Mouse (Mus musculus): ENCODE measurements around the gene Hist1h2bb. TPM values are rescaled to one million over a fixed set of nuclear protein-coding genes. Genes with fewer than 3 reads are reported as not detected.
A peak's percentile ranks its signal among the peaks of the same experiment; 100 is the strongest.
"Not testable (repeated sequence)": the region's sequence is repeated elsewhere in the genome, so short reads cannot be mapped to it uniquely, and the experiment has no call there.

Hist1h2bb gene
- total and polyA plus RNA-seq, 3 experiments = 0.53 to 2,852 (median 54.6) TPM

GRCm38 (mm10) chr13:23749563-23750121 lies 3.1 kb downstream of the Hist1h2bb start:
- H3K36me3 ChIP-seq (replicated peaks in 1 of 2; ENCODE audit: control insufficient read depth in 1 of 2, insufficient read depth in 1 of 2, low read length in 1 of 2) = no peaks in the 10 kb centered on the region
- dilution Hi-C loops (cut with MboI; ENCODE audit: extremely low pct_ligation_motif_present, extremely low pct_unique_long_range_greater_than_20kb, low sequenced_read_pairs) = loop anchor here (10.0 kb wide), 1 partner anchor 55 kb away; the partner anchor contains the start of genes Hist1h1t and Hist1h4c

DNA sequence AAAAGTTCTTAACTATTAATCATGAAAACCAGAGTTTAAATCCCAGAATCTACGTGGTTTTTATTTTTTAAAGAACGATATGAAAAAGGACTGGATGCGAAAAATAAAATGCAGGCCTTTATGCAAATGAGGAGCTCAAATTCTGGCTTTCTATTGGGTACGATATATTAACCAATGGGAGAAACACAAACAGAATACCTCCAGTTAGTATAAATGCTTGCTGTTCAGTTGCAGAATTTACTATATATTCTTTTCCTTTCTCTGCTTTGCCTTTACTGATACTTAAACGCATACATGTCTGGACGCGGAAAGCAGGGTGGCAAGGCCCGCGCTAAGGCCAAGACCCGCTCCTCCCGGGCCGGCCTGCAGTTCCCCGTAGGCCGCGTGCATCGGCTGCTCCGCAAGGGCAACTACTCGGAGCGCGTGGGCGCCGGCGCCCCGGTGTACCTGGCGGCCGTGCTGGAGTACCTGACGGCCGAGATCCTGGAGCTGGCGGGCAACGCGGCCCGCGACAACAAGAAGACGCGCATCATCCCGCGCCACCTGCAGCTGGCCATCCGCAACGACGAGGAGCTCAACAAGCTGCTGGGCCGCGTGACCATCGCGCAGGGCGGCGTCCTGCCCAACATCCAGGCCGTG lies 4.4 kb downstream of the Hist1h2bb start, which contains the start of gene Hist1h2ab:
TSS of gene Hist1h2ab (plus strand) at position 288 of the 639 bp plus-strand sequence.
- H3K27ac ChIP-seq (ENCODE audit: insufficient read depth, low read depth) = peak within 1 kb of the TSS; percentile 95
- H3K9ac ChIP-seq (ENCODE audit: insufficient read depth, low read depth) = peak within 1 kb of the TSS; percentile 84
- H3K36me3 ChIP-seq (replicated peaks in 1 of 2; ENCODE audit: control insufficient read depth in 1 of 2, insufficient read depth in 1 of 2, low read length in 1 of 2); H3K27me3 ChIP-seq (replicated peaks); H3K79me2 ChIP-seq (replicated peaks; ENCODE audit: control insufficient read depth, extremely low read depth, insufficient read depth, poor library complexity, severe bottlenecking); dilution Hi-C loops (cut with MboI; ENCODE audit: extremely low pct_ligation_motif_present, extremely low pct_unique_long_range_greater_than_20kb, low sequenced_read_pairs); H3K9me3 ChIP-seq (replicated peaks; ENCODE audit: low read length): not testable (repeated sequence)
- H3K4me3 ChIP-seq (replicated peaks in 1 of 3; ENCODE audit: low read depth in 2 of 3, low read length in 2 of 3, poor library complexity in 1 of 3) = peak within 1 kb of the TSS in 2 of 3 experiments; percentile 34 to 40
- peak within 1 kb of the TSS; percentile 70; the same call in 1 of the 2 replicates for H3K4me2 ChIP-seq (ENCODE audit: insufficient read depth, low read depth, poor library complexity, severe bottlenecking)
- peaks cover 0 to 34% of the 10 kb centered on the region in 2 experiments; a peak in 2 of 4 replicates for H3K4me1 ChIP-seq (ENCODE audit: control insufficient read depth in 1 of 2, insufficient read depth in 2 of 2)
- peak; percentile 99 for TF ChIP-seq POLR2A (IDR thresholded peaks at IDR 0.05; ENCODE audit: low read depth, low read length)
- peak; percentile 90 for TF ChIP-seq TCF12 (IDR thresholded peaks at IDR 0.05; ENCODE audit: low read depth, low read length)
- TF ChIP-seq HCFC1 (IDR thresholded peaks at IDR 0.05; ENCODE audit: low read depth, low read length) = peak; percentile 59
- peak; percentile 99 for TF ChIP-seq NELFE (IDR thresholded peaks at IDR 0.05; ENCODE audit: low read depth, low read length)
- peak; percentile 99 for TF ChIP-seq TBP (conservative IDR thresholded peaks at IDR 0.05; ENCODE audit: low read depth, low read length)
- peak; percentile 99 for TF ChIP-seq ZMIZ1 (IDR thresholded peaks at IDR 0.05; ENCODE audit: low read depth, low read length)
- TF ChIP-seq SIN3A (IDR thresholded peaks at IDR 0.05; ENCODE audit: low read length) = 0 out of 2 replicates have a peak, but pooled peaks have one; percentile 76
- peak; percentile 86 for TF ChIP-seq CHD2 (IDR thresholded peaks at IDR 0.05; ENCODE audit: low read length)
- peak; percentile 97 for TF ChIP-seq POLR2AphosphoS2 (IDR thresholded peaks at IDR 0.05; ENCODE audit: low read depth, low read length)
- peak; percentile 99 for TF ChIP-seq UBTF (IDR thresholded peaks at IDR 0.05; ENCODE audit: low read depth, low read length)
- peak; percentile 82 for DNase-seq (ENCODE audit: extremely low read depth)
- in situ Hi-C loops (cut with MboI; ENCODE audit: low pct_ligation_motif_present, low pct_unique_long_range_greater_than_20kb, low sequenced_read_pairs) = loop anchor here (25.0 kb wide), 1 partner anchor 1714 kb away; the partner anchor contains the start of genes Hist1h2ag, Hist1h2ah, Hist1h2bj and Hist1h2bk

More at GRCm38 (mm10) chr13:23749563-23750121, 3.1 kb downstream of the Hist1h2bb start:
- in situ Hi-C loops (cut with MboI; ENCODE audit: low pct_ligation_motif_present, low pct_unique_long_range_greater_than_20kb, low sequenced_read_pairs) = loop anchor here (25.0 kb wide), 1 partner anchor 1712 kb away; the partner anchor contains the start of genes Hist1h2ag, Hist1h2ah, Hist1h2bj and Hist1h2bk
- peaks cover 0 to 22% of the 10 kb centered on the region in 2 experiments; a peak in 2 of 4 replicates for H3K4me1 ChIP-seq (ENCODE audit: control insufficient read depth in 1 of 2, insufficient read depth in 2 of 2)
- H3K27me3 ChIP-seq (replicated peaks) = no peaks in the 10 kb centered on the region
- no peak for DNase-seq (ENCODE audit: extremely low read depth)
- H3K4me3 ChIP-seq (replicated peaks in 1 of 3; ENCODE audit: low read depth in 2 of 3, low read length in 2 of 3, poor library complexity in 1 of 3) = no peak overlapping the region
- no peaks in the 10 kb centered on the region for H3K9me3 ChIP-seq (replicated peaks; ENCODE audit: low read length)
- H3K9ac ChIP-seq (ENCODE audit: insufficient read depth, low read depth) = no peak overlapping the region
- H3K27ac ChIP-seq (ENCODE audit: insufficient read depth, low read depth) = peak overlapping the region; percentile 65
- no peak overlapping the region for H3K4me2 ChIP-seq (ENCODE audit: insufficient read depth, low read depth, poor library complexity, severe bottlenecking)
- H3K79me2 ChIP-seq (replicated peaks; ENCODE audit: control insufficient read depth, extremely low read depth, insufficient read depth, poor library complexity, severe bottlenecking) = no peaks in the 10 kb centered on the region
- TF ChIP-seq SIN3A (IDR thresholded peaks at IDR 0.05; ENCODE audit: low read length) = no peak
- TF ChIP-seq USF2 (conservative IDR thresholded peaks at IDR 0.05; ENCODE audit: low read depth, low read length) = no peak
- no peak for TF ChIP-seq ETS1 (conservative IDR thresholded peaks at IDR 0.05; ENCODE audit: low read depth, low read length)
- TF ChIP-seq JUND (conservative IDR thresholded peaks at IDR 0.05; ENCODE audit: low read depth, low read length) = no peak
- no peak for TF ChIP-seq GABPA (IDR thresholded peaks at IDR 0.05; ENCODE audit: insufficient replicate concordance, low read depth, low read length)
- no peak for TF ChIP-seq NRF1 (IDR thresholded peaks at IDR 0.05; ENCODE audit: low read depth, low read length)
- no peak for TF ChIP-seq MAFK (IDR thresholded peaks at IDR 0.05; ENCODE audit: insufficient replicate concordance, low read length)
- TF ChIP-seq EP300 (IDR thresholded peaks at IDR 0.05; ENCODE audit: low read length) = no peak
- TF ChIP-seq ELF1 (IDR thresholded peaks at IDR 0.05; ENCODE audit: low read depth, low read length) = no peak
- no peak for TF ChIP-seq E2F4 (IDR thresholded peaks at IDR 0.05; ENCODE audit: insufficient replicate concordance, low read depth, low read length)
- no peak for TF ChIP-seq CHD2 (IDR thresholded peaks at IDR 0.05; ENCODE audit: low read length)
- no peak for TF ChIP-seq RAD21 (IDR thresholded peaks at IDR 0.05; ENCODE audit: low read depth, low read length)
- TF ChIP-seq JUN (IDR thresholded peaks at IDR 0.05; ENCODE audit: insufficient read depth, low read depth, low read length) = no peak
- TF ChIP-seq MXI1 (IDR thresholded peaks at IDR 0.05; ENCODE audit: low read depth, low read length) = no peak
- TF ChIP-seq NELFE (IDR thresholded peaks at IDR 0.05; ENCODE audit: low read depth, low read length) = no peak
- TF ChIP-seq RCOR1 (conservative IDR thresholded peaks at IDR 0.05; ENCODE audit: low read depth, low read length) = no peak
- TF ChIP-seq MAZ (IDR thresholded peaks at IDR 0.05; ENCODE audit: low read depth, low read length) = no peak
- no peak for TF ChIP-seq KAT2A (IDR thresholded peaks at IDR 0.05; ENCODE audit: insufficient replicate concordance, low read length)
- TF ChIP-seq IRF4 (IDR thresholded peaks at IDR 0.05; ENCODE audit: low read depth, low read length) = no peak
- no peak for TF ChIP-seq ZNF384 (IDR thresholded peaks at IDR 0.05; ENCODE audit: low read depth, low read length)
